Comparison of ENCODE assay signal across 14 mouse cellular contexts in genomic region chr15:78799029-78799428, GRCm38 (mm10). TPM values are rescaled to one million over a fixed set of nuclear protein-coding genes. Genes with fewer than 3 reads are reported as not detected.
DNase-seq lines count a peak whose midpoint lies in the region; ATAC-seq and TF ChIP-seq lines count a peak whose summit lies in the region.
"Had no signal": no experiment of that assay in that cellular context is flagged by ENCODE, and none has a peak within 500 bp of the region (broad histone marks: within the 10 kb centered on the region; RNA-seq: fewer than 3 reads in every experiment).

No protein-coding gene starts in this region.

- H3K27me3 ChIP-seq in embryonic facial prominence, embryonic 15.5 days, result peaks cover 28% of the 10 kb centered on the region
- H3K27me3 ChIP-seq in myocyte (ENCODE audit: control insufficient read depth, insufficient read depth, insufficient read length), result peaks cover 24% of the 10 kb centered on the region

- no peak overlapping the region for H3ac ChIP-seq in myocyte (ENCODE audit: control insufficient read depth, insufficient read length)

- H3K4me3 ChIP-seq in embryonic facial prominence, embryonic 15.5 days (replicated peaks), result no peak overlapping the region
- no peak overlapping the region for H3K4me3 ChIP-seq in myocyte
- H3K4me3 ChIP-seq: limb, embryonic 12.5 days had no signal

- no peaks in the 10 kb centered on the region for H3K9me3 ChIP-seq in embryonic facial prominence, embryonic 15.5 days (replicated peaks)
- H3K9me3 ChIP-seq: limb, embryonic 12.5 days had no signal

- 30% methylated on average over 21 of the region's 21 CpGs for WGBS in embryonic facial prominence, embryonic 15.5 days

- H3K9ac ChIP-seq in embryonic facial prominence, embryonic 15.5 days, result no peak overlapping the region
- H3K9ac ChIP-seq: limb, embryonic 12.5 days had no signal

- peak overlapping the region; percentile 30; the same call in 1 of the 2 replicates for H3K4me2 ChIP-seq in embryonic facial prominence, embryonic 15.5 days (replicated peaks)
- H3K4me2 ChIP-seq in myocyte (ENCODE audit: low read depth), result no peak overlapping the region
- H3K4me2 ChIP-seq: limb, embryonic 12.5 days had no signal

- H3K27ac ChIP-seq in embryonic facial prominence, embryonic 15.5 days (replicated peaks), result no peak overlapping the region
- H3K27ac ChIP-seq: limb, embryonic 12.5 days had no signal

- peaks cover 41% of the 10 kb centered on the region for H3K4me1 ChIP-seq in embryonic facial prominence, embryonic 15.5 days

- ATAC-seq in embryonic facial prominence, embryonic 15.5 days (ENCODE audit: insufficient number of reproducible peaks, low FRiP score, low TSS enrichment, low read depth), result no peak
- ATAC-seq: activated CD4-positive, CD25-positive, alpha-beta regulatory T cell, adult 4 months had no signal

- no peaks in the 10 kb centered on the region for H3K36me3 ChIP-seq in embryonic facial prominence, embryonic 15.5 days
- no peaks in the 10 kb centered on the region for H3K36me3 ChIP-seq in myocyte (ENCODE audit: control insufficient read depth, insufficient read depth)
- H3K36me3 ChIP-seq: limb, embryonic 12.5 days had no signal

- TF ChIP-seq POLR2A in myocyte (IDR thresholded peaks at IDR 0.05; ENCODE audit: insufficient read length, low read depth), result no peak

- DNase-seq in frontal cortex, postnatal 36 days (ENCODE audit: low spot score in 2 of 2), result peak; percentile 31 to 45
- DNase-seq in frontal cortex, postnatal 14 days (ENCODE audit: low spot score in 2 of 2), result no peak
- peak; percentile 47 to 55 for DNase-seq in left cerebral cortex, adult 18-20 months (ENCODE audit: low spot score in 2 of 2)
- no peak for DNase-seq in left cerebral cortex, adult 8-10 months (ENCODE audit: low spot score in 2 of 2)
- no peak for DNase-seq in thymus, postnatal 36 days
- DNase-seq in adipocyte (ENCODE audit: low spot score), result no peak
- DNase-seq: lung, postnatal 36 days had no signal

- no peaks in the 10 kb centered on the region for H3K79me2 ChIP-seq in myocyte (ENCODE audit: control insufficient read depth, insufficient read depth)

TF ChIP-seq in myocyte, 11 proteins besides CTCF, POLR2A, EP300 and RAD21:
- TF ChIP-seq TCF12 (IDR thresholded peaks at IDR 0.05; ENCODE audit: insufficient read depth, poor library complexity, severe bottlenecking), result no peak
- TF ChIP-seq MYOG (IDR thresholded peaks at IDR 0.05; ENCODE audit: control insufficient read depth in 1 of 3, insufficient read depth in 1 of 3, insufficient read length in 2 of 3, low read depth in 2 of 3), result peak in 2 of 3 experiments; percentile 19 to 22

RNA-seq across cellular contexts. Expression of gene Card10, which starts 3.8 kb away (rescaled TPM):
- 1 to 10 TPM; 4.8 to 4.9 TPM for total RNA-seq in left cerebral cortex, adult 18-20 months (2021)
- 1 to 10 TPM; 4.9 to 5.4 (median 5.0) TPM for total RNA-seq in left cerebral cortex, adult 8-10 months (2022)
- 4.3 TPM in 2 replicates for polyA plus RNA-seq in embryonic facial prominence, embryonic 15.5 days (2015; fragmentation: Nextera tagmentation; extraction: Ambion mirVana)
- polyA plus RNA-seq in myocyte (2012; fragmentation: generic; extraction: Trizol), result 1.4 TPM
- total RNA-seq: common myeloid progenitor, adult 5-6 weeks; hematopoietic stem cell, adult 5-6 weeks had no signal
- polyA plus RNA-seq: activated CD4-positive, CD25-positive, alpha-beta regulatory T cell, adult 4 months had no signal

RNA-seq across cellular contexts. Expression of gene Mfng, which starts 25.8 kb away (rescaled TPM):
- total RNA-seq in left cerebral cortex, adult 18-20 months (2021), result 1 to 10 TPM; 3.8 to 4.2 TPM
- total RNA-seq in left cerebral cortex, adult 8-10 months (2022), result 1 to 10 TPM; 4.2 to 8.9 (median 6.4) TPM
- polyA plus RNA-seq in embryonic facial prominence, embryonic 15.5 days (2015; fragmentation: Nextera tagmentation; extraction: Ambion mirVana), result 21.3 and 22.8 TPM in 2 replicates
- 0.06 TPM for polyA plus RNA-seq in myocyte (2012; fragmentation: generic; extraction: Trizol)

RNA-seq across cellular contexts. Expression of gene Cdc42ep1, which starts 43.4 kb away (rescaled TPM):
- total RNA-seq in left cerebral cortex, adult 18-20 months (2021), result 10 to 100 TPM; 15.3 to 16.3 TPM
- 10 to 100 TPM; 16.8 to 22.9 (median 20.1) TPM for total RNA-seq in left cerebral cortex, adult 8-10 months (2022)
- 41.5 and 43.8 TPM in 2 replicates for polyA plus RNA-seq in embryonic facial prominence, embryonic 15.5 days (2015; fragmentation: Nextera tagmentation; extraction: Ambion mirVana)
- polyA plus RNA-seq in myocyte (2012; fragmentation: generic; extraction: Trizol), result 76.0 TPM
- total RNA-seq: CH12.LX; common myeloid progenitor, adult 5-6 weeks; hematopoietic stem cell, adult 5-6 weeks had no signal
- polyA plus RNA-seq: activated CD4-positive, CD25-positive, alpha-beta regulatory T cell, adult 4 months had no signal

RNA-seq across cellular contexts. Expression of gene Lgals2, which starts 56.3 kb away (rescaled TPM):
- not detected for total RNA-seq in left cerebral cortex, adult 18-20 months (2021)
- total RNA-seq in left cerebral cortex, adult 8-10 months (2022), result not detected
- polyA plus RNA-seq in embryonic facial prominence, embryonic 15.5 days (2015; fragmentation: Nextera tagmentation; extraction: Ambion mirVana), result 1.0 TPM in 2 replicates
- 2.2 TPM for polyA plus RNA-seq in myocyte (2012; fragmentation: generic; extraction: Trizol)
- total RNA-seq: CH12.LX; common myeloid progenitor, adult 5-6 weeks; hematopoietic stem cell, adult 5-6 weeks had no signal
- polyA plus RNA-seq: activated CD4-positive, CD25-positive, alpha-beta regulatory T cell, adult 4 months; limb, embryonic 12.5 days had no signal

Comparison
In these comparisons a context has a peak if more than half of its experiments do, and no peak if none do; other contexts are left out.
1. DNase-seq: peak in frontal cortex, postnatal 36 days (2 of 2) and left cerebral cortex, adult 18-20 months (2 of 2); none in frontal cortex, postnatal 14 days (0 of 2), left cerebral cortex, adult 8-10 months (0 of 2), thymus, postnatal 36 days (0 of 2) and adipocyte (single experiment).